Mouse (Mus musculus) CH12.LX (cell line): ENCODE measurements around the gene Gm11563.

Experiments
- CTCF ChIP-seq, 2 experiments: IDR thresholded peaks in 1 of 2; conservative IDR thresholded peaks in 1 of 2; 2 replicates each; pipeline ENCODE4 v1.5.1; 2011 to 2012; ENCODE audit warnings: low read depth in 2 of 2, low read length in 2 of 2, improper control_type of control experiment in 1 of 2, inconsistent platforms in 1 of 2, mild to moderate bottlenecking in 1 of 2, moderate library complexity in 1 of 2
- EP300 ChIP-seq: IDR thresholded peaks from 2 replicates; pipeline ENCODE4 v1.6.1; 2011; ENCODE audit warnings: low read length, improper control_type of control experiment
- GABPA ChIP-seq: IDR thresholded peaks from 2 replicates; pipeline ENCODE4 v1.6.1; 2012; ENCODE audit warnings: low read depth, low read length, improper control_type of control experiment, inconsistent platforms; ENCODE audit not compliant: insufficient replicate concordance
- MAX ChIP-seq: IDR thresholded peaks from 2 replicates; pipeline ENCODE4 v1.6.1; 2011; ENCODE audit warnings: low read length, improper control_type of control experiment
- MAZ ChIP-seq: IDR thresholded peaks from 2 replicates; pipeline ENCODE4 v1.6.1; 2012; ENCODE audit warnings: low read depth, mild to moderate bottlenecking, inconsistent platforms, low read length, improper control_type of control experiment, moderate library complexity
- POLR2AphosphoS2 ChIP-seq: IDR thresholded peaks from 2 replicates; pipeline ENCODE4 v1.6.1; 2011; ENCODE audit warnings: low read depth, low read length, improper control_type of control experiment
- UBTF ChIP-seq: IDR thresholded peaks from 2 replicates; pipeline ENCODE4 v1.6.1; 2012; ENCODE audit warnings: low read depth, mild to moderate bottlenecking, inconsistent platforms, low read length, improper control_type of control experiment, moderate library complexity
- USF1 ChIP-seq: IDR thresholded peaks from 2 replicates; pipeline ENCODE4 v1.6.1; 2014; ENCODE audit warnings: low read depth, mild to moderate bottlenecking, inconsistent platforms, low read length, improper control_type of control experiment
- ZC3H11A ChIP-seq: IDR thresholded peaks from 2 replicates; pipeline ENCODE4 v1.6.1; 2012; ENCODE audit warnings: low read depth, mild to moderate bottlenecking, inconsistent platforms, low read length, improper control_type of control experiment
- ZKSCAN1 ChIP-seq: IDR thresholded peaks from 2 replicates; pipeline ENCODE4 v1.6.1; 2012; ENCODE audit warnings: low read depth, inconsistent platforms, low read length, improper control_type of control experiment, borderline replicate concordance

- TF ChIP-seq USF1 (no peak), ZKSCAN1 (no peak), ZC3H11A (no peak), EP300 (no peak), MAX (no peak), GABPA (no peak), CTCF (conservative IDR thresholded peaks at IDR 0.05 in 1 of 2, IDR thresholded peaks at IDR 0.05 in 1 of 2; ENCODE audit: low read depth in 2 of 2, low read length in 2 of 2) (no peak), UBTF (no peak), MAZ (no peak), POLR2AphosphoS2 (no peak)
Observed at GRCm38 (mm10) chr11:99614796-99615363, 43.9 kb downstream of the Gm11563 start, which contains the start of gene Krtap2-4.
